Mouse (Mus musculus) heart, postnatal 0 days (tissue): ENCODE data around the gene Hmgb4. TPM values are rescaled to one million over a fixed set of nuclear protein-coding genes. Genes with fewer than 3 reads are reported as not detected.

Experiments
- ATAC-seq: fragments of 200-750 bp; cut with Nextera tagmentation; 2 replicates; pipeline ENCODE4 v1.8.0; 2017; ENCODE audit warnings: low read depth, moderate number of reproducible peaks, moderate library complexity; ENCODE audit not compliant: insufficient read depth
- DNase-seq: peaks from one replicate; pipeline ENCODE4 v3.0.0-alpha.2; 2016; ENCODE audit warnings: low spot score
- H3K27ac ChIP-seq: fragments of 300-500 bp; sonication (generic); 2 replicates; pipeline ENCODE4 v1.5.1; 2014; ENCODE audit warnings: low read depth, mild to moderate bottlenecking
- H3K27me3 ChIP-seq: fragments of 300-500 bp; sonication (generic); 2 replicates; pipeline ENCODE4 v1.6.1; 2014; ENCODE audit warnings: low read length, mixed read lengths; ENCODE audit not compliant: control insufficient read depth, insufficient read depth
- H3K36me3 ChIP-seq: fragments of 300-500 bp; sonication (generic); replicated peaks from 2 replicates; pipeline ENCODE4 v1.6.1; 2014; ENCODE audit warnings: low read length, mixed read lengths; ENCODE audit not compliant: control insufficient read depth, insufficient read depth
- H3K4me1 ChIP-seq: fragments of 300-500 bp; sonication (generic); 2 replicates; pipeline ENCODE4 v1.6.1; 2014; ENCODE audit warnings: antibody characterized with exemption; ENCODE audit not compliant: control insufficient read depth, insufficient read depth
- H3K4me2 ChIP-seq: fragments of 300-500 bp; sonication (generic); 2 replicates; pipeline ENCODE4 v1.6.1; 2014; ENCODE audit warnings: low read depth, mild to moderate bottlenecking, low read length, moderate library complexity
- H3K4me3 ChIP-seq: fragments of 300-500 bp; sonication (generic); 2 replicates; pipeline ENCODE4 v1.5.1; 2014; ENCODE audit warnings: low read depth, low read length
- H3K9ac ChIP-seq: fragments of 300-500 bp; sonication (generic); replicated peaks from 2 replicates; pipeline ENCODE4 v1.6.1; 2014; ENCODE audit warnings: low read depth, low read length, mixed read lengths
- H3K9me3 ChIP-seq: fragments of 300-500 bp; sonication (generic); replicated peaks from 2 replicates; pipeline ENCODE4 v1.6.1; 2016; ENCODE audit warnings: low read length; ENCODE audit not compliant: control insufficient read depth
- CTCF ChIP-seq: IDR thresholded peaks from 2 replicates; pipeline ENCODE4 v1.5.1; 2016; ENCODE audit warnings: antibody characterized with exemption, control low read depth, low read depth
- EP300 ChIP-seq: IDR thresholded peaks from 2 replicates; pipeline ENCODE4 v1.6.1; 2016; ENCODE audit warnings: antibody characterized with exemption, low read depth
- WGBS: fragments of 180-500 bp; shearing (Covaris S2); extraction: QIAGEN DNeasy Blood & Tissue Kit; methylation state at CpG from one replicate; pipeline ENCODE4 v1.1.7; 2014; 5-methylcytosine and 5-hydroxymethylcytosine counted together
- polyA plus RNA-seq: library from polyadenylated mRNA; unstranded; fragments of >200 nt; fragmentation: Nextera tagmentation; extraction: Ambion mirVana; gene quantifications from 2 replicates; pipeline ENCODE4 v1.2.1, GENCODE M21; 2015
- total RNA-seq: library from RNA; depleted of rRNA; stranded (reverse); fragments of >200 nt; gene quantifications from 2 replicates; pipeline ENCODE4 v1.2.3, GENCODE M21; 2014; ENCODE audit warnings: low replicate concordance

Hmgb4 gene
- total and polyA plus RNA-seq, 2 experiments from 2014 or later: not detected

DNA sequence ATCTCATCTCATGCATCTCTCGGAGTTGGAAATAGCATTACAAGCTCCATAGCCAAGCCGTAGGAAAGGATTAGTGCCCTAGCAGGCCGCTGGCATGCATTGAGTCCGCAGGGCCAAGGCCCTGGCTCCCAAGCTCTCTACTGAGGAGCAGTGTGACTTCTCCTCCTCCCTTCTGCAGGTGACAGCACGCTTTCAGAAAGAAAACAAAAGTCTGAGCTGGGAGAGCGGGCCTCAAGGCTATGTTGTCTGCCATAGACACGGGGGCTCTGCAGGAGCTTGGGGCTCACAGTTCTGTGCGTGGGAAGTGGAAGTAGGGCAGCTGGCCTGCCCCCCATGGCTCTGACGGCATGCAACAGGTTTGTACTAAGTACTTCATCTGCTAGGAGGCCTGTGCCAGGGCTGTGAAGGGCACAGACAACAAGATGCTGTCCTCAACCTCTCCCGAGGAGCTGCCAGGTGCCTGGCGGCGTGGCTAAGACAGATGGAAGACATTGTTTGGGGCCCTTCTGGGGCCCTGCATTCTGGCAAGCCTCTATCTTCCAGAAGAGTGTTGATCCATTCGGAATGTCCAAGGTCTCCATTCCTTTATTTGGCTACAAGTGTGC, 42.7 kb downstream of the Hmgb4 start:
- 47% methylated on average over 13 of the region's 13 CpGs for WGBS
- no peak for DNase-seq
- Histone ChIP-seq H3K4me2 (no peak overlapping the region), H3K4me1 (peaks cover 5% of the 10 kb centered on the region), H3K9me3 (no peaks in the 10 kb centered on the region), H3K36me3 (no peaks in the 10 kb centered on the region), H3K4me3 (no peak overlapping the region), H3K27ac (no peak overlapping the region), H3K27me3 (no peaks in the 10 kb centered on the region), H3K9ac (no peak overlapping the region)
- no peak for ATAC-seq
- TF ChIP-seq CTCF: no peak
- no peak for TF ChIP-seq EP300
